Mouse (Mus musculus): ENCODE measurements around the gene Baiap2l1. TPM values are rescaled to one million over a fixed set of nuclear protein-coding genes. Genes with fewer than 3 reads are reported as not detected.

The Baiap2l1 gene
- 9.8 and 11.1 TPM in 2 replicates for polyA plus RNA-seq (2015; fragmentation: Nextera tagmentation; extraction: Ambion mirVana)

GRCm38 (mm10) chr5:144357881-144358591, at the start of gene Baiap2l1:
TSS of gene Baiap2l1 (minus strand) at chr5:144358112.
- peak within 1 kb of the TSS; percentile 55 for H3K4me3 ChIP-seq
- peak; percentile 96 for ATAC-seq (ENCODE audit: borderline replicate concordance, extremely low read depth, low FRiP score, low TSS enrichment)
- WGBS, result under 1% methylated on average over 60 of the region's 60 CpGs

DNA sequence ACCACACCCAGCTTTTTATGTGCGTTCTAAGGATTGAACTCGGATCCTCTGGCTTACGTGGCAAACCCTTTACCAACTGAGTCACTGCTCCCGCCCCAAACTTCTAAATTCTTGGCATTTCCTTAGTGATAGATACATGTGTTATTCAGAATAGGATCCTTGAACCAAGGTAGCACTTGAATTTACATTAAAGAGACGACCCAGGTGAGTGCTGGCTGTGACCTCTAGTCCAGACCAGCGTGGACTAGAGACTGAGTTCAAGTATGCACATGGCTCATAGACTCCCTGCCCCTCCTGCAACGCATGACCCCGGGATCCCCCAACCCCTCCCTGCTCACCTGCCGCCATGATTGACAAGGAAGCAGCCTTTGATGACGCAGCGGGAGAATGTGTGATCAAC, 48.3 kb upstream of the Baiap2l1 start:
- H3K4me2 ChIP-seq, result no peak overlapping the region
- H3K4me3 ChIP-seq, result no peak overlapping the region
- H3K9me3 ChIP-seq, result no peaks in the 10 kb centered on the region
- H3K4me1 ChIP-seq, result no peaks in the 10 kb centered on the region
- ATAC-seq (ENCODE audit: borderline replicate concordance, extremely low read depth, low FRiP score, low TSS enrichment), result no peak
- no peak overlapping the region for H3K27ac ChIP-seq
- no peak overlapping the region for H3K9ac ChIP-seq
- WGBS, result 79% methylated on average over 11 of the region's 11 CpGs
- no peaks in the 10 kb centered on the region for H3K27me3 ChIP-seq
- no peaks in the 10 kb centered on the region for H3K36me3 ChIP-seq

More at GRCm38 (mm10) chr5:144357881-144358591, at the start of gene Baiap2l1:
- peak within 1 kb of the TSS; percentile 65 for H3K27ac ChIP-seq
- H3K27me3 ChIP-seq, result peaks cover 8% of the 10 kb centered on the region; the same call in 1 of the 2 replicates
- peaks cover 12% of the 10 kb centered on the region; the same call in 1 of the 2 replicates for H3K4me1 ChIP-seq
- no peaks in the 10 kb centered on the region for H3K36me3 ChIP-seq
- no peaks in the 10 kb centered on the region for H3K9me3 ChIP-seq
- peak within 1 kb of the TSS; percentile 91 for H3K4me2 ChIP-seq
- peak within 1 kb of the TSS; percentile 55 for H3K9ac ChIP-seq

GRCm38 (mm10) chr5:144400821-144401220, 42.9 kb upstream of the Baiap2l1 start:
- no peak overlapping the region for H3K4me2 ChIP-seq
- no peak overlapping the region for H3K27ac ChIP-seq
- H3K36me3 ChIP-seq, result no peaks in the 10 kb centered on the region
- no peak for ATAC-seq (ENCODE audit: borderline replicate concordance, extremely low read depth, low FRiP score, low TSS enrichment)
- H3K9me3 ChIP-seq, result no peaks in the 10 kb centered on the region
- H3K9ac ChIP-seq, result no peak overlapping the region
- no peaks in the 10 kb centered on the region for H3K4me1 ChIP-seq
- 77% methylated on average over 5 of the region's 5 CpGs for WGBS
- no peak overlapping the region for H3K4me3 ChIP-seq
- no peaks in the 10 kb centered on the region for H3K27me3 ChIP-seq

DNA sequence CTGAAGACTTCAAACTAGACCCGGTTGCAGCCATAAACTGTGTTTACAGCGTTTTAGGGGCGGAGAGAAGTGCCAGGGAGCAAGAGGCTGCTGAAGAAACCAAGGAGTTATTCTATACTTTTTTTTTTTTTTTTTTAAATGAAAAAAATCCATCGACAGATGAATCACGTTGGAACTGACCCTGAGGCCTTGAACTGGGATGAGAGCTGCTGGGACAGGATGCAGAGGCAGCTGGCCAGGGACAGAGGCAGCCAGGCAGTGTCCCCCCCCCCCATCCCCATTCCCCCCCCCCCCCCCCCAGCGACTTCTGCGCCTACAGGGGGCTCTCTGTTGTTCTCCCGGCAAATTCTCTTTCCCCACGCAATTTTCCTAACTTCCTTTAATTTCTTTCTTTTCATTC, 39.7 kb upstream of the Baiap2l1 start:
- Histone ChIP-seq H3K27me3 (no peaks in the 10 kb centered on the region), H3K27ac (no peak overlapping the region), H3K9ac (no peak overlapping the region), H3K4me2 (no peak overlapping the region), H3K4me1 (no peaks in the 10 kb centered on the region), H3K4me3 (no peak overlapping the region), H3K36me3 (no peaks in the 10 kb centered on the region), H3K9me3 (no peaks in the 10 kb centered on the region)
- WGBS, result 8% methylated on average over 5 of the region's 9 CpGs
- ATAC-seq (ENCODE audit: borderline replicate concordance, extremely low read depth, low FRiP score, low TSS enrichment), result no peak

DNA sequence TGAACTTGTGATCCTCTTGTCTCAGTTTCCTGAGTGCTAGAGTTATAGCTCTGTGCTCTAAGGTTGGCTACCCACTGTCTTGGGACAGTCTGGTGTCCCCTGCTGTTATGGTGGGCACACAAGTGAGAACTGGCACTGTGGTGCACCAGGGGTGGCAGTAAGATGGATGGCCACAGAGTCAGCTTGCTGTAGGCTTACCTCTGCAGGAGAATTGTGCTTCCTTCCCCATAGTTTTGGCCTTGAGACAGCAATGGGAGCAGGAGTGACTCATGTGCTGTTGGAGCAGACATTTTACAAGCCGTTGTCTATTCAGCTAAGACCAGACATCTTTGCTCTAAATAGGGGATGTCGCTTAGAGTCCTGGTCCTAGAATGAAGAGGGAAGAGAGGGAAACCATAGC, 36.2 kb upstream of the Baiap2l1 start:
- H3K9me3 ChIP-seq, result no peaks in the 10 kb centered on the region
- no peak overlapping the region for H3K9ac ChIP-seq
- 78% methylated on average over 2 of the region's 2 CpGs for WGBS
- no peak for ATAC-seq (ENCODE audit: borderline replicate concordance, extremely low read depth, low FRiP score, low TSS enrichment)
- no peak overlapping the region for H3K27ac ChIP-seq
- H3K4me3 ChIP-seq, result no peak overlapping the region
- no peak overlapping the region for H3K4me2 ChIP-seq
- H3K36me3 ChIP-seq, result no peaks in the 10 kb centered on the region
- no peaks in the 10 kb centered on the region for H3K4me1 ChIP-seq
- no peaks in the 10 kb centered on the region for H3K27me3 ChIP-seq

DNA sequence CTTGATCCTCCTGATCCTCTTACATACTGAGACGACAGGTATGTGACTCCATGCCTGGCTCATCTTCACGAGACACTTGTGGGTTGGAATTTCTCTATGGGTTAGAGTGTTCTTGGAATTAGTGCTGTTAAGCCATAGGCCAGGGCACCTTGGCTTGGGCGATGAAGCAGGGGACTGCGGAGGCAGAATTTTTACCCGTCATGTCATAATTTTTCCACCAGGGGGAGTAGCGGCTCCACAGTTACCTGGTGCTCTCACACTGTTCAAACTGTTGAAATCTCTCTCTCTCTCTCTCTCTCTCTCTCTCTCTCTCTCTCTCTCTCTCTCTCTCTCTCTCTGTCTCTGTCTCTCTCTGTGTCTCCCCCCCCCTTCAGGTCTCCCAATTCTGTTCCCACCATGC, 29.9 kb upstream of the Baiap2l1 start:
- Histone ChIP-seq H3K27ac (no peak overlapping the region), H3K4me3 (no peak overlapping the region), H3K9ac (no peak overlapping the region), H3K9me3 (no peaks in the 10 kb centered on the region), H3K4me2 (no peak overlapping the region), H3K27me3 (no peaks in the 10 kb centered on the region), H3K4me1 (no peaks in the 10 kb centered on the region), H3K36me3 (no peaks in the 10 kb centered on the region)
- 11% methylated on average over 6 of the region's 6 CpGs for WGBS
- ATAC-seq (ENCODE audit: borderline replicate concordance, extremely low read depth, low FRiP score, low TSS enrichment), result no peak

- no peaks in the 10 kb centered on the region for H3K4me1 ChIP-seq
- no peak overlapping the region for H3K9ac ChIP-seq
- no peak overlapping the region for H3K4me2 ChIP-seq
- no peaks in the 10 kb centered on the region for H3K9me3 ChIP-seq
- 74% methylated on average over 3 of the region's 3 CpGs for WGBS
- H3K36me3 ChIP-seq, result no peaks in the 10 kb centered on the region
- no peak overlapping the region for H3K27ac ChIP-seq
- H3K27me3 ChIP-seq, result no peaks in the 10 kb centered on the region
- no peak for ATAC-seq (ENCODE audit: borderline replicate concordance, extremely low read depth, low FRiP score, low TSS enrichment)
- no peak overlapping the region for H3K4me3 ChIP-seq
Measured at GRCm38 (mm10) chr5:144383936-144384335, 26.0 kb upstream of the Baiap2l1 start.

- ATAC-seq (ENCODE audit: borderline replicate concordance, extremely low read depth, low FRiP score, low TSS enrichment), result no peak
Measured at GRCm38 (mm10) chr5:144381782-144382181, 23.9 kb upstream of the Baiap2l1 start.

DNA sequence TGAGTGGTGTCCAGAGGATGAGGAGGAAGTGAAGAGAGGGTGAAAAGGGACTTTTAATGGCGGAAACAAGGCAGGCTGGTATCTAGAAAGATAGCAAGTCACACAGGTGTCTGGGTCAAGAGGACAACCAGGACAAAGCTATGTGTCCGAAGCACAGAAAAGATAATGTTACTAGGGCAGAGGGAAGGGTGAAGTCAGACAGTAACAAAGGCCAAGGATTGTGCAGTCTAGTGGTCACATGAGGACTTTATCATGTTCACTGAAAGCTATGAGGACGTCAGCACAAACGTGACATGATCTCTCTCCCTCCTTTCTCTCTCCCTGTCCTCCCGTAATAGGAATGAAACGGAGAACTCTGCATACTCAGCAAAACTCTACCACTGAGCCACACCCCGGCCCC, 22.8 kb upstream of the Baiap2l1 start:
- H3K9ac ChIP-seq, result no peak overlapping the region
- H3K27me3 ChIP-seq, result no peaks in the 10 kb centered on the region
- no peak overlapping the region for H3K27ac ChIP-seq
- no peaks in the 10 kb centered on the region for H3K4me1 ChIP-seq
- H3K36me3 ChIP-seq, result no peaks in the 10 kb centered on the region
- no peak for ATAC-seq (ENCODE audit: borderline replicate concordance, extremely low read depth, low FRiP score, low TSS enrichment)
- WGBS, result 76% methylated on average over 7 of the region's 7 CpGs
- H3K4me2 ChIP-seq, result no peak overlapping the region
- H3K9me3 ChIP-seq, result no peaks in the 10 kb centered on the region
- H3K4me3 ChIP-seq, result no peak overlapping the region

More at GRCm38 (mm10) chr5:144381782-144382181, 23.9 kb upstream of the Baiap2l1 start:
- no peak overlapping the region for H3K9ac ChIP-seq
- 75% methylated on average over 3 of the region's 3 CpGs for WGBS
- H3K4me2 ChIP-seq, result no peak overlapping the region
- no peak overlapping the region for H3K27ac ChIP-seq
- H3K4me1 ChIP-seq, result no peaks in the 10 kb centered on the region
- H3K9me3 ChIP-seq, result no peaks in the 10 kb centered on the region
- no peak overlapping the region for H3K4me3 ChIP-seq
- no peaks in the 10 kb centered on the region for H3K27me3 ChIP-seq
- no peaks in the 10 kb centered on the region for H3K36me3 ChIP-seq

DNA sequence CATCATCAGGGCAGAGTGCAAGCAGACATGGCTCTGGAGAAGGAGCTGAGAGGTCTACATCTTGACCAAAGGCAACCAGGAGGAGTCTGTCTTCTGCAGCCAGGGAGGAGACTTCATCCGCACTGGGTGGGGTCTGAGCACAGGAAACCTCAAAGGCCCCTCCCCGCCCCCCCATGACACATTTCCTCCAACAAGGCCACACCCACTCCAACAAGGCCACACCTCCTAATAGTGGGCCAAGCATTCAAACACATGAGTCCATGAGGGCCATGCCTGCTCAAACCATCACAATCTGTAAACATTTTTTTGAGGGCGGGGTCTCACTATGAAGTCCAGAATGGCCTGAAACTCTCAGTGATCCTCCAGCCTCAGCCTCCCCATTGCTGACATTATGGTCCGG, 21.5 kb upstream of the Baiap2l1 start:
- Histone ChIP-seq H3K27ac (no peak overlapping the region), H3K4me1 (no peaks in the 10 kb centered on the region), H3K27me3 (no peaks in the 10 kb centered on the region), H3K9ac (no peak overlapping the region), H3K4me2 (no peak overlapping the region), H3K4me3 (no peak overlapping the region), H3K36me3 (no peaks in the 10 kb centered on the region), H3K9me3 (no peaks in the 10 kb centered on the region)
- no peak for ATAC-seq (ENCODE audit: borderline replicate concordance, extremely low read depth, low FRiP score, low TSS enrichment)
- WGBS, result 88% methylated on average over 4 of the region's 4 CpGs

GRCm38 (mm10) chr5:144372885-144373284, 15.0 kb upstream of the Baiap2l1 start:
- H3K4me3 ChIP-seq, result no peak overlapping the region
- no peaks in the 10 kb centered on the region for H3K36me3 ChIP-seq
- H3K4me1 ChIP-seq, result 0 out of 2 replicates have a peak, but pooled peaks cover 2% of the 10 kb centered on the region
- H3K27me3 ChIP-seq, result no peaks in the 10 kb centered on the region
- no peak overlapping the region for H3K9ac ChIP-seq
- no peak overlapping the region for H3K27ac ChIP-seq
- ATAC-seq (ENCODE audit: borderline replicate concordance, extremely low read depth, low FRiP score, low TSS enrichment), result no peak
- H3K4me2 ChIP-seq, result no peak overlapping the region
- no peaks in the 10 kb centered on the region for H3K9me3 ChIP-seq
- WGBS, result 59% methylated on average over 2 of the region's 2 CpGs

- Histone ChIP-seq H3K9ac (no peak overlapping the region), H3K4me1 (0 out of 2 replicates have a peak, but pooled peaks cover 2% of the 10 kb centered on the region), H3K27me3 (no peaks in the 10 kb centered on the region), H3K27ac (no peak overlapping the region), H3K9me3 (no peaks in the 10 kb centered on the region), H3K4me2 (no peak overlapping the region), H3K36me3 (no peaks in the 10 kb centered on the region), H3K4me3 (no peak overlapping the region)
- no peak for ATAC-seq (ENCODE audit: borderline replicate concordance, extremely low read depth, low FRiP score, low TSS enrichment)
- 25% methylated on average over 2 of the region's 2 CpGs for WGBS
Measured at GRCm38 (mm10) chr5:144372177-144372576, 14.3 kb upstream of the Baiap2l1 start.
